Mouse (Mus musculus) C2C12 (cell line): ENCODE data around the gene Tnfrsf19. TPM values are rescaled to one million over a fixed set of nuclear protein-coding genes. Genes with fewer than 3 reads are reported as not detected.

ENCODE experiments used
- H3K27me3 ChIP-seq: one replicate; pipeline ENCODE4 v1.6.1; 2011; ENCODE audit not compliant: control insufficient read depth, insufficient read depth, insufficient read length
- H3K36me3 ChIP-seq: one replicate; pipeline ENCODE4 v1.6.1; 2011; ENCODE audit not compliant: control insufficient read depth, insufficient read depth
- H3K4me3 ChIP-seq: one replicate; pipeline ENCODE4 v1.5.1; 2011; ENCODE audit warnings: mild to moderate bottlenecking, control low read depth; ENCODE audit not compliant: poor library complexity, insufficient read depth, severe bottlenecking
- H3K79me2 ChIP-seq: one replicate; pipeline ENCODE4 v1.6.1; 2011; ENCODE audit not compliant: control insufficient read depth, insufficient read depth
- H3K79me3 ChIP-seq: one replicate; pipeline ENCODE4 v1.6.1; 2011; ENCODE audit warnings: low read depth, control low read depth
- H3ac ChIP-seq: one replicate; pipeline ENCODE3; 2011; ENCODE audit warnings: low read depth; ENCODE audit not compliant: control insufficient read depth, insufficient read length
- CEBPB ChIP-seq: IDR thresholded peaks from one replicate; pipeline ENCODE4 v1.6.1; 2011; ENCODE audit warnings: low read depth, mild to moderate bottlenecking, control low read depth, moderate library complexity
- CTCF ChIP-seq: IDR thresholded peaks from one replicate; pipeline ENCODE4 v1.5.1; 2011; ENCODE audit not compliant: control insufficient read depth, insufficient read depth, insufficient read length
- FOSL1 ChIP-seq: IDR thresholded peaks from one replicate; pipeline ENCODE4 v1.8.0; 2011; ENCODE audit warnings: mild to moderate bottlenecking, low read length; ENCODE audit not compliant: poor library complexity, insufficient read depth, severe bottlenecking
- MAX ChIP-seq: IDR thresholded peaks from one replicate; pipeline ENCODE4 v1.6.1; 2011; ENCODE audit warnings: mild to moderate bottlenecking, control low read depth
- MYOD1 ChIP-seq: IDR thresholded peaks from one replicate; pipeline ENCODE4 v1.6.1; 2011; ENCODE audit warnings: low read depth; ENCODE audit not compliant: control insufficient read depth, insufficient read length
- MYOG ChIP-seq: IDR thresholded peaks from one replicate; pipeline ENCODE4 v1.6.1; 2011; ENCODE audit not compliant: control insufficient read depth, insufficient read length; ENCODE audit errors: extremely low read depth
- USF1 ChIP-seq: IDR thresholded peaks from one replicate; pipeline ENCODE4 v1.6.1; 2011; ENCODE audit warnings: low read depth, mild to moderate bottlenecking, control low read depth, moderate library complexity
- polyA plus RNA-seq: library from polyadenylated mRNA; unstranded; fragments of >200 nt; fragmentation: generic; extraction: Trizol; gene quantifications from one replicate; pipeline ENCODE4 v1.2.1, GENCODE M21; 2012; ENCODE audit warnings: missing spikeins

The Tnfrsf19 gene
- polyA plus RNA-seq, 1 experiment: not detected

GRCm38 (mm10) chr14:61045446-61046090 lies 722 bp downstream of the Tnfrsf19 start:
- H3K79me3 ChIP-seq: no peaks in the 10 kb centered on the region
- H3K79me2 ChIP-seq: no peaks in the 10 kb centered on the region
- no peak overlapping the region for H3K4me3 ChIP-seq
- H3ac ChIP-seq: no peak overlapping the region
- H3K36me3 ChIP-seq: no peaks in the 10 kb centered on the region
- H3K27me3 ChIP-seq: peaks cover 17% of the 10 kb centered on the region
- TF ChIP-seq MYOD1: no peak
- TF ChIP-seq USF1: no peak
- no peak for TF ChIP-seq FOSL1
- no peak for TF ChIP-seq CEBPB
- TF ChIP-seq MYOG: no peak
- TF ChIP-seq CTCF: no peak
- no peak for TF ChIP-seq MAX

- no peak overlapping the region for H3K4me3 ChIP-seq
- H3K79me3 ChIP-seq: no peaks in the 10 kb centered on the region
- H3K36me3 ChIP-seq: no peaks in the 10 kb centered on the region
- H3ac ChIP-seq: no peak overlapping the region
- no peaks in the 10 kb centered on the region for H3K79me2 ChIP-seq
- H3K27me3 ChIP-seq: peaks cover 20% of the 10 kb centered on the region
- TF ChIP-seq USF1 (no peak), MYOG (no peak), FOSL1 (no peak), MAX (no peak)
Measured at GRCm38 (mm10) chr14:61044316-61044715, 2.0 kb downstream of the Tnfrsf19 start.

GRCm38 (mm10) chr14:61043511-61044310 lies 2.6 kb downstream of the Tnfrsf19 start:
- Histone ChIP-seq H3K79me3 (no peaks in the 10 kb centered on the region), H3K4me3 (no peak overlapping the region)
- no peak for TF ChIP-seq CEBPB
- no peak for TF ChIP-seq MYOD1
- TF ChIP-seq MYOG: no peak
- no peak for TF ChIP-seq USF1
- no peak for TF ChIP-seq MAX
- no peak for TF ChIP-seq CTCF
- no peak for TF ChIP-seq FOSL1

GRCm38 (mm10) chr14:61042291-61042690 lies 4.0 kb downstream of the Tnfrsf19 start:
- Histone ChIP-seq H3ac (no peak overlapping the region), H3K4me3 (no peak overlapping the region), H3K79me2 (no peaks in the 10 kb centered on the region), H3K27me3 (peaks cover 29% of the 10 kb centered on the region), H3K36me3 (no peaks in the 10 kb centered on the region), H3K79me3 (no peaks in the 10 kb centered on the region)
- no peak for TF ChIP-seq USF1
- TF ChIP-seq MAX: no peak
- no peak for TF ChIP-seq MYOD1
- TF ChIP-seq MYOG: no peak
- no peak for TF ChIP-seq FOSL1
- TF ChIP-seq CTCF: no peak
- no peak for TF ChIP-seq CEBPB

More at GRCm38 (mm10) chr14:61043511-61044310, 2.6 kb downstream of the Tnfrsf19 start:
- Histone ChIP-seq H3K27me3 (peaks cover 21% of the 10 kb centered on the region), H3ac (no peak overlapping the region), H3K79me2 (no peaks in the 10 kb centered on the region), H3K36me3 (no peaks in the 10 kb centered on the region)

GRCm38 (mm10) chr14:61040236-61040635 lies 6.1 kb downstream of the Tnfrsf19 start:
- TF ChIP-seq MYOG (no peak), FOSL1 (no peak), CEBPB (no peak)
- H3K27me3 ChIP-seq: peaks cover 20% of the 10 kb centered on the region
- H3K4me3 ChIP-seq: no peak overlapping the region
- H3ac ChIP-seq: no peak overlapping the region
- no peaks in the 10 kb centered on the region for H3K79me2 ChIP-seq
- H3K79me3 ChIP-seq: no peaks in the 10 kb centered on the region
- no peaks in the 10 kb centered on the region for H3K36me3 ChIP-seq

- Histone ChIP-seq H3K4me3 (no peak overlapping the region), H3ac (no peak overlapping the region)
- TF ChIP-seq CTCF (no peak), FOSL1 (no peak), MYOG (no peak), USF1 (no peak), MYOD1 (no peak), MAX (no peak), CEBPB (no peak)
Measured at GRCm38 (mm10) chr14:61038082-61038472, 8.2 kb downstream of the Tnfrsf19 start.

More at GRCm38 (mm10) chr14:61038082-61038472, 8.2 kb downstream of the Tnfrsf19 start:
- Histone ChIP-seq H3K36me3 (no peaks in the 10 kb centered on the region), H3K27me3 (peaks cover 20% of the 10 kb centered on the region), H3K79me2 (no peaks in the 10 kb centered on the region), H3K79me3 (no peaks in the 10 kb centered on the region)
